Mouse (Mus musculus): ENCODE data around the gene Gpr39. TPM values are rescaled to one million over a fixed set of nuclear protein-coding genes. Genes with fewer than 3 reads are reported as not detected.
A peak's percentile ranks its signal among the peaks of the same experiment; 100 is the strongest.

Gene Gpr39
- polyA plus RNA-seq, 1 experiment from 2014 or later, result 4.9 TPM

- H3K9me3 ChIP-seq (replicated peaks; ENCODE audit: low read length), result no peaks in the 10 kb centered on the region
- TF ChIP-seq CTCF (IDR thresholded peaks at IDR 0.05; ENCODE audit: low read depth), result no peak
- ATAC-seq (replicated peaks; ENCODE audit: low FRiP score, low read depth) (no peak), DNase-seq (ENCODE audit: low spot score) (no peak)
- no peaks in the 10 kb centered on the region for H3K4me1 ChIP-seq (replicated peaks; ENCODE audit: insufficient read depth, low read length)
- H3K27ac ChIP-seq, result no peak overlapping the region
- H3K9ac ChIP-seq (ENCODE audit: low read depth, low read length), result no peak overlapping the region
- WGBS, result 82% methylated on average over 4 of the region's 4 CpGs
- no peak overlapping the region for H3K4me3 ChIP-seq (replicated peaks; ENCODE audit: low read depth, low read length)
- no peak overlapping the region for H3K4me2 ChIP-seq (ENCODE audit: low read length)
- H3K27me3 ChIP-seq (ENCODE audit: insufficient read depth, low read length), result no peaks in the 10 kb centered on the region
- H3K36me3 ChIP-seq (ENCODE audit: insufficient read depth, low read length), result no peaks in the 10 kb centered on the region
Observed at GRCm38 (mm10) chr1:125744766-125745165, 68.0 kb downstream of the Gpr39 start.

- Histone ChIP-seq H3K4me1 (replicated peaks; ENCODE audit: insufficient read depth, low read length) (no peaks in the 10 kb centered on the region), H3K27ac (no peak overlapping the region), H3K9me3 (replicated peaks; ENCODE audit: low read length) (no peaks in the 10 kb centered on the region), H3K27me3 (ENCODE audit: insufficient read depth, low read length) (no peaks in the 10 kb centered on the region), H3K9ac (ENCODE audit: low read depth, low read length) (no peak overlapping the region), H3K36me3 (ENCODE audit: insufficient read depth, low read length) (no peaks in the 10 kb centered on the region), H3K4me3 (replicated peaks; ENCODE audit: low read depth, low read length) (no peak overlapping the region), H3K4me2 (ENCODE audit: low read length) (no peak overlapping the region)
- WGBS, result 75% methylated on average over 4 of the region's 4 CpGs
- no peak for TF ChIP-seq CTCF (IDR thresholded peaks at IDR 0.05; ENCODE audit: low read depth)
- DNase-seq (ENCODE audit: low spot score) (no peak), ATAC-seq (replicated peaks; ENCODE audit: low FRiP score, low read depth) (no peak; the same call in 1 of the 2 replicates)
Observed at GRCm38 (mm10) chr1:125755335-125755996, 78.7 kb downstream of the Gpr39 start.

GRCm38 (mm10) chr1:125759972-125760695 is 83.3 kb downstream of the Gpr39 start:
- Histone ChIP-seq H3K27ac (no peak overlapping the region), H3K9ac (ENCODE audit: low read depth, low read length) (no peak overlapping the region), H3K36me3 (ENCODE audit: insufficient read depth, low read length) (no peaks in the 10 kb centered on the region), H3K4me1 (replicated peaks; ENCODE audit: insufficient read depth, low read length) (no peaks in the 10 kb centered on the region), H3K9me3 (replicated peaks; ENCODE audit: low read length) (no peaks in the 10 kb centered on the region), H3K4me3 (replicated peaks; ENCODE audit: low read depth, low read length) (no peak overlapping the region), H3K4me2 (ENCODE audit: low read length) (no peak overlapping the region), H3K27me3 (ENCODE audit: insufficient read depth, low read length) (no peaks in the 10 kb centered on the region)
- TF ChIP-seq CTCF (IDR thresholded peaks at IDR 0.05; ENCODE audit: low read depth), result no peak
- WGBS, result 38% methylated on average over 15 of the region's 15 CpGs
- DNase-seq (ENCODE audit: low spot score), result peak; percentile 46
- ATAC-seq (replicated peaks; ENCODE audit: low FRiP score, low read depth), result no peak; the same call in 1 of the 2 replicates

GRCm38 (mm10) chr1:125760696-125761025 is 83.9 kb downstream of the Gpr39 start:
- H3K36me3 ChIP-seq (ENCODE audit: insufficient read depth, low read length), result no peaks in the 10 kb centered on the region
- H3K27me3 ChIP-seq (ENCODE audit: insufficient read depth, low read length), result no peaks in the 10 kb centered on the region
- H3K4me2 ChIP-seq (ENCODE audit: low read length), result no peak overlapping the region
- ATAC-seq (replicated peaks; ENCODE audit: low FRiP score, low read depth), result no peak
- no peak overlapping the region for H3K9ac ChIP-seq (ENCODE audit: low read depth, low read length)
- H3K9me3 ChIP-seq (replicated peaks; ENCODE audit: low read length), result no peaks in the 10 kb centered on the region
- 72% methylated on average over 5 of the region's 5 CpGs for WGBS
- no peak for DNase-seq (ENCODE audit: low spot score)
- TF ChIP-seq CTCF (IDR thresholded peaks at IDR 0.05; ENCODE audit: low read depth), result no peak
- no peak overlapping the region for H3K27ac ChIP-seq
- no peak overlapping the region for H3K4me3 ChIP-seq (replicated peaks; ENCODE audit: low read depth, low read length)
- no peaks in the 10 kb centered on the region for H3K4me1 ChIP-seq (replicated peaks; ENCODE audit: insufficient read depth, low read length)

- ATAC-seq (replicated peaks; ENCODE audit: low FRiP score, low read depth) (no peak), DNase-seq (ENCODE audit: low spot score) (no peak)
- H3K9me3 ChIP-seq (replicated peaks; ENCODE audit: low read length), result no peaks in the 10 kb centered on the region
- H3K27ac ChIP-seq, result no peak overlapping the region
- H3K4me2 ChIP-seq (ENCODE audit: low read length), result no peak overlapping the region
- TF ChIP-seq CTCF (IDR thresholded peaks at IDR 0.05; ENCODE audit: low read depth), result no peak
- 74% methylated on average over 1 of the region's 1 CpGs for WGBS
- no peaks in the 10 kb centered on the region for H3K4me1 ChIP-seq (replicated peaks; ENCODE audit: insufficient read depth, low read length)
- H3K4me3 ChIP-seq (replicated peaks; ENCODE audit: low read depth, low read length), result no peak overlapping the region
- H3K27me3 ChIP-seq (ENCODE audit: insufficient read depth, low read length), result no peaks in the 10 kb centered on the region
- H3K9ac ChIP-seq (ENCODE audit: low read depth, low read length), result no peak overlapping the region
- no peaks in the 10 kb centered on the region for H3K36me3 ChIP-seq (ENCODE audit: insufficient read depth, low read length)
Observed at GRCm38 (mm10) chr1:125762076-125762475, 85.3 kb downstream of the Gpr39 start.

- no peak overlapping the region for H3K9ac ChIP-seq (ENCODE audit: low read depth, low read length)
- no peak overlapping the region for H3K4me2 ChIP-seq (ENCODE audit: low read length)
- H3K27ac ChIP-seq, result no peak overlapping the region
- 20% methylated on average over 4 of the region's 4 CpGs for WGBS
- H3K9me3 ChIP-seq (replicated peaks; ENCODE audit: low read length), result no peaks in the 10 kb centered on the region
- peak; percentile 92 for TF ChIP-seq CTCF (IDR thresholded peaks at IDR 0.05; ENCODE audit: low read depth)
- H3K4me3 ChIP-seq (replicated peaks; ENCODE audit: low read depth, low read length), result no peak overlapping the region
- ATAC-seq (replicated peaks; ENCODE audit: low FRiP score, low read depth) (0 out of 2 replicates have a peak, but pooled peaks have one; percentile 25), DNase-seq (ENCODE audit: low spot score) (peak; percentile 70)
- H3K27me3 ChIP-seq (ENCODE audit: insufficient read depth, low read length), result no peaks in the 10 kb centered on the region
- no peaks in the 10 kb centered on the region for H3K36me3 ChIP-seq (ENCODE audit: insufficient read depth, low read length)
- H3K4me1 ChIP-seq (replicated peaks; ENCODE audit: insufficient read depth, low read length), result no peaks in the 10 kb centered on the region
Observed at GRCm38 (mm10) chr1:125789804-125790203, 113.0 kb downstream of the Gpr39 start.

Measured in kidney, postnatal 0 days (tissue).